Mouse (Mus musculus): Measurements from ENCODE around the gene Tbcc.

- TF ChIP-seq CTCF (conservative IDR thresholded peaks at IDR 0.05 in 1 of 2, IDR thresholded peaks at IDR 0.05 in 1 of 2; ENCODE audit: low read depth in 2 of 2, low read length in 2 of 2) = no peak
- TF ChIP-seq GABPA (IDR thresholded peaks at IDR 0.05; ENCODE audit: insufficient replicate concordance, low read depth, low read length) = no peak
- TF ChIP-seq UBTF (IDR thresholded peaks at IDR 0.05; ENCODE audit: low read depth, low read length) = no peak
Observed at GRCm38 (mm10) chr17:46860120-46860519, 30.4 kb upstream of the Tbcc start.
